Mouse (Mus musculus) embryonic facial prominence, embryonic 15.5 days (tissue): Measurements from ENCODE around the gene Nt5dc1. TPM values are rescaled to one million over a fixed set of nuclear protein-coding genes. Genes with fewer than 3 reads are reported as not detected.
"Not testable (repeated sequence)": the region's sequence is repeated elsewhere in the genome, so short reads cannot be mapped to it uniquely, and the experiment has no call there.

Experiments
- ATAC-seq: fragments of 200-750 bp; cut with Nextera tagmentation; 2 replicates; pipeline ENCODE4 v1.8.0; 2017; ENCODE audit warnings: low read depth, moderate TSS enrichment; ENCODE audit not compliant: insufficient number of reproducible peaks, low FRiP score, low TSS enrichment
- H3K27ac ChIP-seq: fragments of 300-500 bp; sonication (generic); replicated peaks from 2 replicates; pipeline ENCODE4 v1.5.1; 2015; ENCODE audit warnings: mild to moderate bottlenecking, inconsistent platforms
- H3K27me3 ChIP-seq: fragments of 300-500 bp; sonication (generic); 2 replicates; pipeline ENCODE4 v1.6.1; 2015; ENCODE audit warnings: inconsistent platforms
- H3K36me3 ChIP-seq: fragments of 300-500 bp; sonication (generic); 2 replicates; pipeline ENCODE4 v1.6.1; 2015; ENCODE audit warnings: mild to moderate bottlenecking, inconsistent platforms
- H3K4me1 ChIP-seq: fragments of 300-500 bp; sonication (generic); 2 replicates; pipeline ENCODE4 v1.6.1; 2015; ENCODE audit warnings: inconsistent platforms
- H3K4me2 ChIP-seq: fragments of 300-500 bp; sonication (generic); replicated peaks from 2 replicates; pipeline ENCODE4 v1.6.1; 2015; ENCODE audit warnings: mild to moderate bottlenecking, inconsistent platforms
- H3K4me3 ChIP-seq: fragments of 300-500 bp; sonication (generic); replicated peaks from 2 replicates; pipeline ENCODE4 v1.5.1; 2015; ENCODE audit warnings: mild to moderate bottlenecking, inconsistent platforms
- H3K9ac ChIP-seq: fragments of 300-500 bp; sonication (generic); 2 replicates; pipeline ENCODE4 v1.6.1; 2015; ENCODE audit warnings: inconsistent platforms
- H3K9me3 ChIP-seq: fragments of 300-500 bp; sonication (generic); replicated peaks from 2 replicates; pipeline ENCODE4 v1.6.1; 2016; ENCODE audit warnings: inconsistent platforms
- WGBS: fragments of 180-500 bp; shearing (Covaris S2); methylation state at CpG from one replicate; pipeline ENCODE4 v1.1.7; 2015; 5-methylcytosine and 5-hydroxymethylcytosine counted together
- polyA plus RNA-seq: library from polyadenylated mRNA; unstranded; fragments of >200 nt; fragmentation: Nextera tagmentation; extraction: Ambion mirVana; gene quantifications from 2 replicates; pipeline ENCODE4 v1.2.1, GENCODE M21; 2015

Gene Nt5dc1
- 8.7 and 10.7 TPM in 2 replicates for polyA plus RNA-seq

DNA sequence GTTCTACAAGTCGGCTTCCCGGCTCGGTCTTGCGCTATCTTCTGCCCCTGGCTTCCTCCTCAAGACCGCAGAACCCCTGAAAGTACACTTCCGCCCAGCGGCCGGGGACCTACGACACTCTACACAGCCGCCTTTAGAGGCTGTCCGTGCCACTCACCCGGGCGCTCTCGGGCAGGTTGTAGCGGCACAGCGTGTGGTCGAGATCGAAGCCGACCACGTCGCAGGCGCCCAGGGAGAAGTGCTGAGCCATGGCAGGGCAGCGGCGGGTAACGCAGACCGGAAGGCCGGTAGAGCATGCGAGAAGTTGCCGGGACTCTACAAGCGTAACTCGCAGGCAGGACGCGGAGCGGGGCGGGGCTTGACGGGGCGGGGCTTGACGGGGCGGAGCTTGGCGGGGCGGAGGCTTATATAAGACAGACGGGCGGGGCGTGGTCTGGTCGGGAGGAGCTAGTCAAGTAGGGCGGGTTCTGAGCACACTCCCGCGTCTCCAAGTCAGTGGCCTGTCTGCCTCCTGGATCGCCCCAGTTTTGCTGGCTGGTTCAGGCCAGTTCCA, at the start of gene Nt5dc1:
TSS of gene Nt5dc1 (minus strand) at position 349 of the 553 bp plus-strand sequence.
- ATAC-seq = peak; percentile 98
- under 1% methylated on average over 49 of the region's 49 CpGs for WGBS

DNA sequence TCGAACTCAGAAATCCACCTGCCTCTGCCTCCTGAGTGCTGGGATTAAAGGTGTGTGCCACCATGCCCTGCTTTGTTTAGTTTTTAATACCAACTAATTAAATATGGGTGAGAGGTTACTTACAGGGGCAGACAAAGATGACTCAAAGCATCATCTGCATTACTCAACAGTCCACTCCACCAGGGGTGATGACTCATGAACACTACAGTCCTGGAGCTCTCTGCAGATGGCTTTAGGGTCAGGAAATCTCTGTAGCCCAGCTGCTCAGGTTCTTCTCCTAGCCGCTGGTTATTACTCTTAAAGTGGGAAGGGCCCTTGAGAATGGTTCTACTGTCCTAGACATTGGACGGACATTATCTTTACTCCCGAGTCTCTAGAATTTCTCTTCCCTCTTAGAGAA, 46.0 kb upstream of the Nt5dc1 start:
- no peak overlapping the region for H3K4me2 ChIP-seq
- no peaks in the 10 kb centered on the region for H3K4me1 ChIP-seq
- no peaks in the 10 kb centered on the region for H3K36me3 ChIP-seq
- no peak for ATAC-seq
- no peak overlapping the region for H3K9ac ChIP-seq
- WGBS = 87% methylated on average over 4 of the region's 4 CpGs
- no peaks in the 10 kb centered on the region for H3K9me3 ChIP-seq
- no peak overlapping the region for H3K27ac ChIP-seq
- H3K27me3 ChIP-seq = no peaks in the 10 kb centered on the region
- no peak overlapping the region for H3K4me3 ChIP-seq

More for the DNA sequence above, at the start of gene Nt5dc1:
- peak within 1 kb of the TSS; percentile 86 for H3K27ac ChIP-seq
- no peaks in the 10 kb centered on the region for H3K36me3 ChIP-seq
- H3K4me3 ChIP-seq = peak within 1 kb of the TSS; percentile 83
- H3K4me1 ChIP-seq = peaks cover 9% of the 10 kb centered on the region
- H3K27me3 ChIP-seq = no peaks in the 10 kb centered on the region
- H3K9me3 ChIP-seq = no peaks in the 10 kb centered on the region
- peak within 1 kb of the TSS; percentile 65 for H3K4me2 ChIP-seq
- peak within 1 kb of the TSS; percentile 83 for H3K9ac ChIP-seq

DNA sequence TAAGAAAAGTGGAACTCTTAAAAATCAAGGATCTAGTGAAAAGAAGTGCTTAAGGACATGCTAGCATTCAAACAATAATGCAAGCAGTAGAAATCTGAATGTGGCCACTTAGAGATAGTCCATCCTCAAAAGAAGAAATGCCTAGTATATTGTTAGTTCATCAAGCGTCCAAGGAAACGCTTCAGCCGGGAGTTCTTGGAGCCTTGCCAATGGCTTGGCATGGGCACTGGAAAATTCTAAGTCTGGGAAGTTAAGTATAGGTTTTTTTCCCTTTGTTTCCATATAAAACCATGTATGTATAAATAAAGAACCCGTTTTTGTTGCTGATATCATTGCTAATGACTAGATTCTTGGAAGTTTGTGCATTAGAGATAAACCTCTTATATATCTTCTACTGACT, 43.1 kb upstream of the Nt5dc1 start:
- no peaks in the 10 kb centered on the region for H3K36me3 ChIP-seq
- no peak for ATAC-seq
- H3K4me2 ChIP-seq = no peak overlapping the region
- 40% methylated on average over 4 of the region's 4 CpGs for WGBS
- H3K4me1 ChIP-seq = no peaks in the 10 kb centered on the region
- H3K9ac ChIP-seq = no peak overlapping the region
- H3K9me3 ChIP-seq = no peaks in the 10 kb centered on the region
- no peak overlapping the region for H3K4me3 ChIP-seq
- H3K27me3 ChIP-seq = no peaks in the 10 kb centered on the region
- H3K27ac ChIP-seq = no peak overlapping the region

DNA sequence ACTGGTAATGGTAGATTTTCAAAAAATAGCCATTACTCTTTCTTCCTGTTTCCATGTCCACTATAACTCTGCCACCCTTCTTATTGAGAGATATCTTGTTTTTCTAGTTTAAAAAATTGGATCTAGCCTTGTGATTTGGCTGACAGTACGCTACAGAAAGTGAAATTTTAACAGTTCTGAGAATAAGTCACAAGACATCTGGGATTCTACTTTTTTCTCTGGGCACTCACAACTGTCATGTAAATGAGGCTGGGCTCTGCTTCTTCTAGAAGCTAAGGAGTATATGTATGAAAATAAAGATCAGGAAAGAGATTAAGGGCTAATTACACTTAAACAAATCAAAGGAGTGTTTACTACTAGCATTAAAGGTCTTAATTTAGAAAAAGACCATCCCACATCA, 31.1 kb upstream of the Nt5dc1 start:
- Histone ChIP-seq H3K9ac (no peak overlapping the region), H3K9me3 (no peaks in the 10 kb centered on the region), H3K36me3 (no peaks in the 10 kb centered on the region), H3K4me3 (no peak overlapping the region), H3K4me1 (no peaks in the 10 kb centered on the region), H3K27me3 (no peaks in the 10 kb centered on the region), H3K27ac (no peak overlapping the region), H3K4me2 (no peak overlapping the region)
- 62% methylated on average over 1 of the region's 1 CpGs for WGBS
- ATAC-seq = no peak

DNA sequence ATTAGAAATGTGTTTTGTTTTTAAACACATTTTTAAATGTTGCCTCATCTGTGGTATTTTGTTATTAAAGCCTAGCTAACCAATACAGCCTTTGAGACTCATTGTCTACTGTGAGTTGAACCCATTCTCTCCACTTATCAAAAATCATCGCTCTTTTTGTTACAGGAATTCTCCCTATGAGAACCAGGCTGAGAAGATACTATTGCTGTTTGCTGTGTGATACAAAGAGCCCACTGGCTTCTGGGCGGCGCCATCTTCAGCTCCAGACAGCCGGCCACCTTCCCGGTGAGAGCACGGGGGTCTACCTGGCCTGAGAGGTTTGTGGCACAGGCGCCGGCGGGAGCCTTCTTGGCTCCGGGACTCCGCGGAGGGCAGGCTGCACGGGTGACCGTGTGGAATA, 15.8 kb upstream of the Nt5dc1 start:
- not testable (repeated sequence) for H3K27ac ChIP-seq, H3K9ac ChIP-seq, H3K27me3 ChIP-seq, H3K4me1 ChIP-seq, H3K9me3 ChIP-seq, H3K36me3 ChIP-seq, ATAC-seq, H3K4me3 ChIP-seq, H3K4me2 ChIP-seq
- WGBS = 99% methylated on average over 6 of the region's 14 CpGs

DNA sequence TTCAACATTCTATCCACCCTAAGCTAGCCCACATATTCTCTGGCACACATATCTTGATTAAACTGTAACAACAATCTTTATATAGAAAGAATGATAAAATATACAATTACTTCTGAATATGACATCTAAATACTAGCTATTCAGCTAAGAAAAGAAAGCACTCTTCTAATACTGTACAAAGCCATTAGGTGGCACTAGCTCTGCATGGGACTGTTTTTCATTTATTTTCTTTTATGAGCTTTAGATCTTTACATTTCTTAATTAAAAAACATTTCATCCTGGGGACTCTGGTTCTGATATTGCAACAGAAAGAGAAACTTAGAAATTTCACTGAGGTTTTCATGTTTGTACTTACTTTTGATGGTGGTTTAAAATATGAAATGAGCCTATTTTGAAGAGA, 13.4 kb upstream of the Nt5dc1 start:
- no peaks in the 10 kb centered on the region for H3K27me3 ChIP-seq
- no peak overlapping the region for H3K27ac ChIP-seq
- no peak for ATAC-seq
- no peaks in the 10 kb centered on the region for H3K4me1 ChIP-seq
- H3K9me3 ChIP-seq = no peaks in the 10 kb centered on the region
- no peaks in the 10 kb centered on the region for H3K36me3 ChIP-seq
- H3K4me3 ChIP-seq = no peak overlapping the region
- H3K4me2 ChIP-seq = 0 out of 2 replicates have a peak overlapping the region, but pooled peaks have one; percentile 6
- H3K9ac ChIP-seq = no peak overlapping the region

DNA sequence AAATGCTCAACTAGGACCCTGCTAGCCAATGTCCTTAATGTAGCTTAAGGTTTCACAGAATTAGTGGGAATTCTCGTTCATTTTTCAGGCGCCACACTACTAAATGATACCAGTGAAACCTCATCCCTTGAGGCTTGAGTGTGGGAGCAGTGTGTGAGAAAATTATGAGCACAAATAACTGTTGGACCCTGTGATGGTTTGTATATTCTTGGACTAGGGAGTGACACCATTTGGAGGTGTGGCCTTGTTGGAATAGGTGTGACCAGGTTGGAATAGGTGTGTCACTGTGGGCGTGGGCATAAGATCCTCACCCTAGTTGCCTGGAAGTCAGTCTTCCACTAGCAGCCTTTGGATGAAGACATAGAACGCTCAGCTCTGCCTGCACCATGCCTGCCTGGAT, 442 bp upstream of the Nt5dc1 start:
- WGBS = 71% methylated on average over 4 of the region's 4 CpGs
- H3K4me1 ChIP-seq, H3K27me3 ChIP-seq, H3K9me3 ChIP-seq, H3K36me3 ChIP-seq: not testable (repeated sequence)
- Histone ChIP-seq H3K4me3 (peak overlapping the region; percentile 83), H3K27ac (peak overlapping the region; percentile 86), H3K4me2 (peak overlapping the region; percentile 65), H3K9ac (0 out of 2 replicates have a peak overlapping the region, but pooled peaks have one; percentile 15)
- ATAC-seq = peak; percentile 40; the same call in 1 of the 2 replicates

DNA sequence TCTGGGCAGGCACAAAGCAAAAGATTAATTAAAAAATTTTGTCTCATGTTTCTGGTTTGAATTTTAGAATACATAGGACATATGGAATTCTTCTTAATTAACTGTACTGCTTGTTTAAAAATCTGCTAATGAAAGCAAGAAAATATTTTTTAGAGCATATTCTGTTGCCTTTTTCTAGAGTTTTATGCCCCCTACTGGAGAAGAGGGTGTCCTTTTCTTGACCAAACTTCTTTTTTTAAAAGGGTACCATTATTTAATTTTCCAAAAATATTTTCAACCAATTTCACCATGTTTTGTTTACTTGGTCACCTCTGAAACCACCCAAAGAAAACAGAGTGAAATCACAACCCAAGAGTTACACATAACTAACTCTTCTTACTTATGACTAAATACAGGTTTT, 19.1 kb downstream of the Nt5dc1 start:
- H3K4me2 ChIP-seq = no peak overlapping the region
- no peaks in the 10 kb centered on the region for H3K4me1 ChIP-seq
- no peak overlapping the region for H3K27ac ChIP-seq
- H3K9ac ChIP-seq = no peak overlapping the region
- ATAC-seq = no peak
- no peak overlapping the region for H3K4me3 ChIP-seq
- no peaks in the 10 kb centered on the region for H3K9me3 ChIP-seq
- peaks cover 17% of the 10 kb centered on the region; the same call in 1 of the 2 replicates for H3K36me3 ChIP-seq
- H3K27me3 ChIP-seq = no peaks in the 10 kb centered on the region

DNA sequence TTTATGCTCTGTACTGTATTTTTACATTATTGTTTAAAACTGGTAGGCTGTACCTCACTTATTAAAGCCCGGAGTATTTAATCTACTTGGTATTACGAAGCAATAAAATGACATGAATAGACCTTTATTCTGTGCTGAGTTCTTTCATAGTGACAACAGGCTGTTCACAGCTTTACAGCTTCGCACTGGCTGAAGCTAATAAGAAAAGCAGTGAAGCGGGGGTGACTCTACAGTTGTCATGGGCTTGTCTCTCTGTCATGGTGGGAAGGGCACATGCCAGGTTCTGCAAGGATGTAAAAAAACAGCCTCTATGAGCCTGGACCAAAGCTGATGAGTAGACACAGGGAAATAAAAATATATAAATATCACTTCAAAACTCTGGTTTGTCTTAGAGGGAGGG, 21.4 kb downstream of the Nt5dc1 start:
- 84% methylated on average over 4 of the region's 4 CpGs for WGBS
- no peak overlapping the region for H3K4me2 ChIP-seq
- ATAC-seq = no peak
- no peaks in the 10 kb centered on the region for H3K9me3 ChIP-seq
- H3K4me3 ChIP-seq = no peak overlapping the region
- no peaks in the 10 kb centered on the region for H3K4me1 ChIP-seq
- no peaks in the 10 kb centered on the region for H3K27me3 ChIP-seq
- H3K9ac ChIP-seq = no peak overlapping the region
- H3K36me3 ChIP-seq = no peaks in the 10 kb centered on the region; the same call in 1 of the 2 replicates
- no peak overlapping the region for H3K27ac ChIP-seq

DNA sequence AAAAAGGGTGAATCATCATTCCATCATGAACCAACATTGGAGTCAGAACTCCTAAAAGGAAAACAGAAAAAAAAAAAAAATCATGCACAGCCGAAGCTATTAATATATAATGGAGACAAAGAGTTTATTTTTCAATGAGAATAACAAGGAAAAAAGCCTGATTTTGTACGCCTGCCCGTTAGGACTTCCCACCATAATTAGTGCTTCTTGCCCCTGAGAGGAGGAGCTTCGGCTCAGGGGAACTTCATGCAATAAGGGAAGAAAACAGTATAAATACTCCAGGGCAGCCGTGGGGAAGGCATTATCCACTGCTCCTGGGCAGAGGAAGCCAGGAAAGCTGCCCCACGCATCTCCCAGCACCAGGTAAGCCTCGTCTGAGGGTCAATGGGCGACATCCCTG, 28.7 kb downstream of the Nt5dc1 start, which contains the start of gene Col10a1:
TSS of gene Col10a1 (plus strand) at position 301 of the 400 bp plus-strand sequence.
- no peak within 1 kb of the TSS for H3K4me3 ChIP-seq
- no peak for ATAC-seq
- no peak within 1 kb of the TSS for H3K27ac ChIP-seq
- no peaks in the 10 kb centered on the region for H3K4me1 ChIP-seq
- no peaks in the 10 kb centered on the region for H3K9me3 ChIP-seq
- no peaks in the 10 kb centered on the region; the same call in 1 of the 2 replicates for H3K36me3 ChIP-seq
- H3K27me3 ChIP-seq = no peaks in the 10 kb centered on the region
- 62% methylated on average over 8 of the region's 8 CpGs for WGBS
- no peak within 1 kb of the TSS for H3K4me2 ChIP-seq
- no peak within 1 kb of the TSS for H3K9ac ChIP-seq

DNA sequence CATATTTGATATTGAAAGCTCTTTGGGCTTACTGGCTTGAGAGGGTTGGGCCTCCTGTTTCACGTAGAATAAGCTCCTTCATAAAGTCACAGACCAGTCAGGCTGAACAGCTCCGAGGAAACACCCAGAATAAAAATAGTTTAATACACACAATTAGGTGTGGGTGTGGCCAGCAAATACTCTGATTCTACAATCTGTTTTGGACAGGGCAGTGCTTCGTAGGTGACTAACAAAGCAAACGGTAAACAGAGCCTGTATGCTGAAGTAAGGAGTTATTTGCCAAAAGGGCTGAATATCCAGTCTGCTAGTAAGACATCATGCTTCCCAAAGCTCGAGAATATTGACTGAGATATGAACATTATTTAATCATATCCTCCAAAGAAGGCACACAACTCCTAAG, 32.7 kb downstream of the Nt5dc1 start:
- Histone ChIP-seq H3K4me2 (no peak overlapping the region), H3K27ac (no peak overlapping the region), H3K9ac (no peak overlapping the region), H3K4me3 (no peak overlapping the region), H3K36me3 (no peaks in the 10 kb centered on the region), H3K9me3 (no peaks in the 10 kb centered on the region), H3K27me3 (no peaks in the 10 kb centered on the region), H3K4me1 (no peaks in the 10 kb centered on the region)
- ATAC-seq = no peak
- WGBS = 72% methylated on average over 5 of the region's 5 CpGs

DNA sequence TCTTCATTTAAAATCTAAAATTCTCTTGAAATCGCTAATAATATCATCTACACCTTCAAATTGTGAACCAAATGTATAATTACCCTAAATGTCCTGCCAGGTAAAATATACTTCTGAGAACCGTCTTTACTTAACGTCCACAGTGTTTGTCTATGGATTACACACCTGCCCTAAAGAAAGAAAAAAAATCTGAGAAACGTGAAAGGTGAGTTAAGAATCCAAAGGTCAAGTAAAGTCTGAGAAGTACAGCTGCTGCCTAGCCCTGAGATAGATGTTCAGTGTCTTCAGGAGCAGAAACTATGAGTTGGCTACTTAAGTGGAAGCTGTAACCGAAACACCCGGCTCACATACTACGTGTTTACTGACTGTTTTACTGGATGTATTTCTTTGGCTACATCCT, 45.0 kb downstream of the Nt5dc1 start:
- no peaks in the 10 kb centered on the region for H3K27me3 ChIP-seq
- no peak for ATAC-seq
- H3K4me2 ChIP-seq = no peak overlapping the region
- H3K9me3 ChIP-seq = no peaks in the 10 kb centered on the region
- 0 out of 2 replicates have a peak, but pooled peaks cover 3% of the 10 kb centered on the region for H3K36me3 ChIP-seq
- no peak overlapping the region for H3K27ac ChIP-seq
- no peak overlapping the region for H3K4me3 ChIP-seq
- H3K4me1 ChIP-seq = no peaks in the 10 kb centered on the region
- H3K9ac ChIP-seq = no peak overlapping the region
- 82% methylated on average over 7 of the region's 7 CpGs for WGBS
